Mouse (Mus musculus) hindbrain, postnatal 0 days (tissue): Measurements from ENCODE around the gene Prkcb. TPM values are rescaled to one million over a fixed set of nuclear protein-coding genes. Genes with fewer than 3 reads are reported as not detected.

Source experiments
- ATAC-seq: fragments of 200-750 bp; cut with Nextera tagmentation; 2 replicates; pipeline ENCODE4 v1.8.0; 2017; ENCODE audit warnings: mild to moderate bottlenecking, moderate TSS enrichment, moderate library complexity
- DNase-seq: peaks from one replicate; pipeline ENCODE4 v3.0.0-alpha.2; 2015; ENCODE audit warnings: low spot score
- H3K27ac ChIP-seq: fragments of 300-500 bp; sonication (generic); 2 replicates; pipeline ENCODE4 v1.5.1; 2014; ENCODE audit warnings: mild to moderate bottlenecking
- H3K27me3 ChIP-seq: fragments of 300-500 bp; sonication (generic); 2 replicates; pipeline ENCODE4 v1.6.1; 2014; ENCODE audit warnings: low read length, mixed read lengths; ENCODE audit not compliant: insufficient read depth
- H3K36me3 ChIP-seq: fragments of 300-500 bp; sonication (generic); 2 replicates; pipeline ENCODE4 v1.6.1; 2014; ENCODE audit warnings: low read length, mixed read lengths; ENCODE audit not compliant: insufficient read depth
- H3K4me1 ChIP-seq: fragments of 300-500 bp; sonication (generic); 2 replicates; pipeline ENCODE4 v1.6.1; 2014; ENCODE audit warnings: antibody characterized with exemption, low read length, mixed read lengths; ENCODE audit not compliant: insufficient read depth
- H3K4me2 ChIP-seq: fragments of 300-500 bp; sonication (generic); 2 replicates; pipeline ENCODE4 v1.6.1; 2014; ENCODE audit warnings: low read depth, mild to moderate bottlenecking, low read length, moderate library complexity, mixed read lengths
- H3K4me3 ChIP-seq: fragments of 300-500 bp; sonication (generic); 2 replicates; pipeline ENCODE4 v1.5.1; 2014; ENCODE audit warnings: low read length
- H3K9ac ChIP-seq: fragments of 300-500 bp; sonication (generic); replicated peaks from 2 replicates; pipeline ENCODE4 v1.6.1; 2014; ENCODE audit warnings: mild to moderate bottlenecking, low read length, moderate library complexity, mixed read lengths
- H3K9me3 ChIP-seq: fragments of 300-500 bp; sonication (generic); 2 replicates; pipeline ENCODE4 v1.6.1; 2016; ENCODE audit warnings: low read length, mixed read lengths
- CTCF ChIP-seq: IDR thresholded peaks from 2 replicates; pipeline ENCODE4 v1.5.1; 2016; ENCODE audit warnings: antibody characterized with exemption, control low read depth, low read depth
- WGBS: fragments of 180-500 bp; shearing (Covaris S2); extraction: QIAGEN DNeasy Blood & Tissue Kit; methylation state at CpG from one replicate; pipeline ENCODE4 v1.1.7; 2014; 5-methylcytosine and 5-hydroxymethylcytosine counted together
- polyA plus RNA-seq: library from polyadenylated mRNA; unstranded; fragments of >200 nt; fragmentation: Nextera tagmentation; extraction: Ambion mirVana; gene quantifications from 2 replicates; pipeline ENCODE4 v1.2.1, GENCODE M21; 2015
- total RNA-seq: library from RNA; depleted of rRNA; stranded (reverse); fragments of >200 nt; gene quantifications from 2 replicates; pipeline ENCODE4 v1.2.3, GENCODE M21; 2014

The Prkcb gene
- total and polyA plus RNA-seq, 2 experiments from 2014 or later, result 187 to 261 TPM

- Histone ChIP-seq H3K27me3 (no peaks in the 10 kb centered on the region), H3K4me2 (no peak overlapping the region), H3K36me3 (no peaks in the 10 kb centered on the region), H3K27ac (no peak overlapping the region), H3K9ac (no peak overlapping the region), H3K9me3 (no peaks in the 10 kb centered on the region), H3K4me1 (no peaks in the 10 kb centered on the region), H3K4me3 (no peak overlapping the region)
- TF ChIP-seq CTCF, result no peak
- ATAC-seq, result no peak
- WGBS, result 84% methylated on average over 4 of the region's 4 CpGs
- DNase-seq, result no peak
These were observed 41.0 kb downstream of the Prkcb start for GRCm38 (mm10) chr7:122329588-122329987.

- 55% methylated on average over 7 of the region's 7 CpGs for WGBS
- no peak overlapping the region for H3K4me2 ChIP-seq
- ATAC-seq, result peak; percentile 63; the same call in 1 of the 2 replicates
These were observed 45.1 kb downstream of the Prkcb start for GRCm38 (mm10) chr7:122333686-122334085.

GRCm38 (mm10) chr7:122337302-122337701, 48.8 kb downstream of the Prkcb start:
- TF ChIP-seq CTCF, result no peak
- Histone ChIP-seq H3K36me3 (no peaks in the 10 kb centered on the region), H3K4me3 (no peak overlapping the region), H3K9me3 (no peaks in the 10 kb centered on the region), H3K9ac (no peak overlapping the region), H3K27ac (no peak overlapping the region), H3K27me3 (no peaks in the 10 kb centered on the region), H3K4me2 (no peak overlapping the region), H3K4me1 (peaks cover 5% of the 10 kb centered on the region; the same call in 1 of the 2 replicates)
- no peak for ATAC-seq
- WGBS, result 95% methylated on average over 3 of the region's 3 CpGs
- DNase-seq, result no peak

More at GRCm38 (mm10) chr7:122333686-122334085, 45.1 kb downstream of the Prkcb start:
- no peaks in the 10 kb centered on the region for H3K27me3 ChIP-seq
- H3K4me3 ChIP-seq, result no peak overlapping the region
- H3K9me3 ChIP-seq, result no peaks in the 10 kb centered on the region
- H3K27ac ChIP-seq, result no peak overlapping the region
- no peak for TF ChIP-seq CTCF
- no peaks in the 10 kb centered on the region for H3K36me3 ChIP-seq
- DNase-seq, result peak; percentile 40
- H3K9ac ChIP-seq, result no peak overlapping the region
- no peaks in the 10 kb centered on the region for H3K4me1 ChIP-seq

GRCm38 (mm10) chr7:122338055-122338454, 49.5 kb downstream of the Prkcb start:
- ATAC-seq (peak; percentile 67), DNase-seq (peak; percentile 50)
- WGBS, result 33% methylated on average over 3 of the region's 3 CpGs
- Histone ChIP-seq H3K9me3 (no peaks in the 10 kb centered on the region), H3K4me1 (peaks cover 5% of the 10 kb centered on the region; the same call in 1 of the 2 replicates), H3K27ac (peak overlapping the region; percentile 37; the same call in 1 of the 2 replicates), H3K36me3 (no peaks in the 10 kb centered on the region), H3K27me3 (no peaks in the 10 kb centered on the region), H3K9ac (no peak overlapping the region), H3K4me2 (no peak overlapping the region), H3K4me3 (no peak overlapping the region)
- TF ChIP-seq CTCF, result no peak

- DNase-seq (peak; percentile 51), ATAC-seq (peak; percentile 42; the same call in 1 of the 2 replicates)
- no peaks in the 10 kb centered on the region for H3K9me3 ChIP-seq
- 82% methylated on average over 2 of the region's 2 CpGs for WGBS
- TF ChIP-seq CTCF, result no peak
- no peak overlapping the region for H3K4me3 ChIP-seq
- peaks cover 5% of the 10 kb centered on the region; the same call in 1 of the 2 replicates for H3K4me1 ChIP-seq
- no peaks in the 10 kb centered on the region for H3K27me3 ChIP-seq
- no peak overlapping the region for H3K9ac ChIP-seq
- H3K36me3 ChIP-seq, result no peaks in the 10 kb centered on the region
- H3K4me2 ChIP-seq, result no peak overlapping the region
- H3K27ac ChIP-seq, result peak overlapping the region; percentile 7; the same call in 1 of the 2 replicates
These were observed 50.9 kb downstream of the Prkcb start for GRCm38 (mm10) chr7:122339476-122339875.

GRCm38 (mm10) chr7:122341813-122342212, 53.3 kb downstream of the Prkcb start:
- WGBS, result 58% methylated on average over 3 of the region's 3 CpGs
- Histone ChIP-seq H3K27me3 (no peaks in the 10 kb centered on the region), H3K4me2 (no peak overlapping the region), H3K9ac (no peak overlapping the region), H3K9me3 (no peaks in the 10 kb centered on the region), H3K4me1 (peaks cover 5% of the 10 kb centered on the region; the same call in 1 of the 2 replicates), H3K36me3 (no peaks in the 10 kb centered on the region), H3K4me3 (no peak overlapping the region), H3K27ac (no peak overlapping the region)
- peak; percentile 28 for DNase-seq
- ATAC-seq, result no peak
- no peak for TF ChIP-seq CTCF

- peaks cover 3% of the 10 kb centered on the region; the same call in 1 of the 2 replicates for H3K4me1 ChIP-seq
- H3K36me3 ChIP-seq, result no peaks in the 10 kb centered on the region
- no peak overlapping the region for H3K27ac ChIP-seq
- 60% methylated on average over 7 of the region's 7 CpGs for WGBS
- no peak overlapping the region for H3K4me3 ChIP-seq
- no peaks in the 10 kb centered on the region for H3K9me3 ChIP-seq
- TF ChIP-seq CTCF, result no peak
- DNase-seq, result no peak
- ATAC-seq, result 0 out of 2 replicates have a peak, but pooled peaks have one; percentile 21
- H3K4me2 ChIP-seq, result no peak overlapping the region
- no peaks in the 10 kb centered on the region for H3K27me3 ChIP-seq
- no peak overlapping the region for H3K9ac ChIP-seq
These were observed 56.1 kb downstream of the Prkcb start for GRCm38 (mm10) chr7:122344656-122345055.
